Mouse (Mus musculus): Measurements from ENCODE around the gene Sacs.

- no peak for TF ChIP-seq EP300 (IDR thresholded peaks at IDR 0.05; ENCODE audit: insufficient read depth, low read depth, low read length)
- no peak for TF ChIP-seq CTCF (IDR thresholded peaks at IDR 0.05; ENCODE audit: low read depth, low read length)
Observed at GRCm38 (mm10) chr14:61143358-61143757, 5.1 kb downstream of the Sacs start.
